Mouse (Mus musculus) B cell, adult 62 days (primary cell): ENCODE data around the gene Wipf3. TPM values are rescaled to one million over a fixed set of nuclear protein-coding genes. Genes with fewer than 3 reads are reported as not detected.

ENCODE experiments used
- total RNA-seq: library from RNA; stranded (reverse); gene quantifications from 4 replicates; pipeline ENCODE4 v1.2.4, GENCODE M21; 2023

The Wipf3 gene
- total RNA-seq: 0.15 to 0.26 TPM (median 0.16 TPM) in 3 of 4 replicates, not detected in the other

GRCm38 (mm10) chr6:54429447-54430194, at the start of gene Wipf3:
Gene Wipf3, plus strand, starts transcription at chr6:54429603.

Other genes starting within 250 kb of the Wipf3 start
- gene Prr15, start 103.8 kb upstream of the Wipf3 start, total RNA-seq: not detected in 4 replicates
- not detected in 4 replicates for gene Scrn1, start 136.9 kb downstream of the Wipf3 start, total RNA-seq
- 9.0 to 10.3 TPM (median 9.4 TPM) in 4 replicates for gene Plekha8, start 165.5 kb downstream of the Wipf3 start, total RNA-seq
- gene Fkbp14, start 167.7 kb downstream of the Wipf3 start, total RNA-seq: 0.42 to 0.91 TPM (median 0.56 TPM) in 4 replicates